Mouse (Mus musculus) neural tube, embryonic 10.5 days (tissue): ENCODE results near the gene Trim33.

Experiments used
- DNase-seq: peaks from one replicate; pipeline ENCODE4 v3.0.0-alpha.2; 2017; ENCODE audit warnings: low spot score; ENCODE audit errors: extremely low spot score

Gene Trim33

GRCm38 (mm10) chr3:103279182-103280149, at the start of gene Trim33:
Trim33 (plus strand) TSS chr3:103279293.
- peak; percentile 92 for DNase-seq

GRCm38 (mm10) chr3:103232398-103232797, 46.7 kb upstream of the Trim33 start:
- DNase-seq, result no peak

- no peak for DNase-seq
Measured at GRCm38 (mm10) chr3:103241524-103241923, 37.6 kb upstream of the Trim33 start.

- no peak for DNase-seq
Measured at GRCm38 (mm10) chr3:103242156-103242555, 36.9 kb upstream of the Trim33 start.

- no peak for DNase-seq
Measured at GRCm38 (mm10) chr3:103243491-103243890, 35.6 kb upstream of the Trim33 start.

GRCm38 (mm10) chr3:103246627-103247260, 32.3 kb upstream of the Trim33 start:
- no peak for DNase-seq

GRCm38 (mm10) chr3:103256089-103256819, 22.8 kb upstream of the Trim33 start:
- no peak for DNase-seq

GRCm38 (mm10) chr3:103262802-103263417, 16.2 kb upstream of the Trim33 start:
- no peak for DNase-seq

- DNase-seq, result no peak
Measured at GRCm38 (mm10) chr3:103278561-103279181, 422 bp upstream of the Trim33 start.

- DNase-seq, result peak; percentile 73
Measured at GRCm38 (mm10) chr3:103280241-103280761, 1.2 kb downstream of the Trim33 start.

- DNase-seq, result no peak
Measured at GRCm38 (mm10) chr3:103280875-103281274, 1.8 kb downstream of the Trim33 start.

- DNase-seq, result no peak
Measured at GRCm38 (mm10) chr3:103288761-103289160, 9.7 kb downstream of the Trim33 start.

GRCm38 (mm10) chr3:103291087-103291486, 12.0 kb downstream of the Trim33 start:
- DNase-seq, result no peak

GRCm38 (mm10) chr3:103305411-103305982, 26.4 kb downstream of the Trim33 start:
- DNase-seq, result no peak

GRCm38 (mm10) chr3:103309252-103309651, 30.2 kb downstream of the Trim33 start:
- no peak for DNase-seq

GRCm38 (mm10) chr3:103309750-103310149, 30.7 kb downstream of the Trim33 start:
- no peak for DNase-seq

GRCm38 (mm10) chr3:103314291-103314690, 35.2 kb downstream of the Trim33 start:
- no peak for DNase-seq

GRCm38 (mm10) chr3:103335371-103335770, 56.3 kb downstream of the Trim33 start:
- DNase-seq, result no peak

- no peak for DNase-seq
Measured at GRCm38 (mm10) chr3:103346658-103347057, 67.6 kb downstream of the Trim33 start.

- no peak for DNase-seq
Measured at GRCm38 (mm10) chr3:103353518-103353917, 74.4 kb downstream of the Trim33 start.
